Mouse (Mus musculus) hindbrain, embryonic 12.5 days (tissue): ENCODE results near the gene Fkbp15. TPM values are rescaled to one million over a fixed set of nuclear protein-coding genes. Genes with fewer than 3 reads are reported as not detected.

ENCODE experiments used
- ATAC-seq: fragments of 200-750 bp; cut with Nextera tagmentation; 2 replicates; pipeline ENCODE4 v1.8.0; 2017; ENCODE audit warnings: moderate TSS enrichment; ENCODE audit not compliant: low FRiP score
- H3K27ac ChIP-seq: fragments of 300-500 bp; sonication (generic); 2 replicates; pipeline ENCODE4 v1.5.1; 2016; ENCODE audit warnings: mild to moderate bottlenecking
- H3K27me3 ChIP-seq: fragments of 300-500 bp; sonication (generic); 2 replicates; pipeline ENCODE4 v1.6.1; 2016; ENCODE audit warnings: mild to moderate bottlenecking
- H3K36me3 ChIP-seq: fragments of 300-500 bp; sonication (generic); 2 replicates; pipeline ENCODE4 v1.6.1; 2016; ENCODE audit warnings: mild to moderate bottlenecking
- H3K4me1 ChIP-seq: fragments of 300-500 bp; sonication (generic); 2 replicates; pipeline ENCODE4 v1.6.1; 2016
- H3K4me2 ChIP-seq: fragments of 300-500 bp; sonication (generic); replicated peaks from 2 replicates; pipeline ENCODE4 v1.6.1; 2016; ENCODE audit warnings: mild to moderate bottlenecking
- H3K4me3 ChIP-seq: fragments of 300-500 bp; sonication (generic); 2 replicates; pipeline ENCODE4 v1.5.1; 2016; ENCODE audit warnings: mild to moderate bottlenecking
- H3K9ac ChIP-seq: fragments of 300-500 bp; sonication (generic); 2 replicates; pipeline ENCODE4 v1.6.1; 2016; ENCODE audit warnings: mild to moderate bottlenecking, moderate library complexity
- H3K9me3 ChIP-seq: fragments of 300-500 bp; sonication (generic); replicated peaks from 2 replicates; pipeline ENCODE4 v1.6.1; 2016; ENCODE audit warnings: mild to moderate bottlenecking
- WGBS: fragments of 180-500 bp; shearing (Covaris S2); methylation state at CpG from one replicate; pipeline ENCODE4 v1.1.7; 2016; 5-methylcytosine and 5-hydroxymethylcytosine counted together
- polyA plus RNA-seq: library from polyadenylated mRNA; unstranded; fragments of >200 nt; fragmentation: Nextera tagmentation; extraction: Ambion mirVana; gene quantifications from 2 replicates; pipeline ENCODE4 v1.2.1, GENCODE M21; 2016

Fkbp15 gene
- polyA plus RNA-seq, 1 experiment from 2014 or later = 26.4 TPM

GRCm38 (mm10) chr4:62345827-62346226, 14.5 kb downstream of the Fkbp15 start:
- Histone ChIP-seq H3K27me3 (no peaks in the 10 kb centered on the region), H3K4me3 (no peak overlapping the region), H3K4me1 (no peaks in the 10 kb centered on the region), H3K9ac (no peak overlapping the region), H3K4me2 (no peak overlapping the region), H3K27ac (no peak overlapping the region), H3K9me3 (no peaks in the 10 kb centered on the region), H3K36me3 (peaks cover 34% of the 10 kb centered on the region)
- ATAC-seq = no peak
- 79% methylated on average over 4 of the region's 4 CpGs for WGBS

GRCm38 (mm10) chr4:62344000-62344399, 16.3 kb downstream of the Fkbp15 start:
- H3K27me3 ChIP-seq = no peaks in the 10 kb centered on the region
- no peak for ATAC-seq
- no peak overlapping the region for H3K4me3 ChIP-seq
- WGBS = 90% methylated on average over 1 of the region's 1 CpGs
- no peak overlapping the region for H3K9ac ChIP-seq
- no peaks in the 10 kb centered on the region for H3K4me1 ChIP-seq
- peaks cover 45% of the 10 kb centered on the region for H3K36me3 ChIP-seq
- no peak overlapping the region for H3K4me2 ChIP-seq
- no peaks in the 10 kb centered on the region for H3K9me3 ChIP-seq
- H3K27ac ChIP-seq = no peak overlapping the region

GRCm38 (mm10) chr4:62338536-62338935, 21.8 kb downstream of the Fkbp15 start:
- Histone ChIP-seq H3K9ac (no peak overlapping the region), H3K27ac (no peak overlapping the region), H3K4me1 (no peaks in the 10 kb centered on the region), H3K27me3 (no peaks in the 10 kb centered on the region), H3K36me3 (peaks cover 44% of the 10 kb centered on the region), H3K4me2 (no peak overlapping the region), H3K4me3 (no peak overlapping the region), H3K9me3 (no peaks in the 10 kb centered on the region)
- WGBS = 92% methylated on average over 5 of the region's 5 CpGs
- no peak for ATAC-seq

GRCm38 (mm10) chr4:62331977-62332376, 28.4 kb downstream of the Fkbp15 start:
- Histone ChIP-seq H3K9me3 (no peaks in the 10 kb centered on the region), H3K4me1 (no peaks in the 10 kb centered on the region), H3K27me3 (no peaks in the 10 kb centered on the region), H3K4me2 (no peak overlapping the region), H3K9ac (no peak overlapping the region), H3K4me3 (no peak overlapping the region), H3K36me3 (peaks cover 62% of the 10 kb centered on the region), H3K27ac (no peak overlapping the region)
- WGBS = 90% methylated on average over 5 of the region's 5 CpGs
- no peak for ATAC-seq

GRCm38 (mm10) chr4:62328941-62329660, 31.2 kb downstream of the Fkbp15 start:
- H3K9me3 ChIP-seq = no peaks in the 10 kb centered on the region
- H3K4me3 ChIP-seq = no peak overlapping the region
- no peaks in the 10 kb centered on the region for H3K27me3 ChIP-seq
- 87% methylated on average over 6 of the region's 6 CpGs for whole genome bisulfite sequencing
- no peak overlapping the region for H3K27ac ChIP-seq
- H3K36me3 ChIP-seq = peaks cover 60% of the 10 kb centered on the region
- H3K4me1 ChIP-seq = no peaks in the 10 kb centered on the region
- no peak overlapping the region for H3K9ac ChIP-seq
- no peak overlapping the region for H3K4me2 ChIP-seq
- no peak for ATAC-seq

- Histone ChIP-seq H3K9ac (no peak overlapping the region), H3K4me1 (no peaks in the 10 kb centered on the region), H3K36me3 (peaks cover 68% of the 10 kb centered on the region), H3K4me3 (no peak overlapping the region), H3K9me3 (no peaks in the 10 kb centered on the region), H3K4me2 (no peak overlapping the region), H3K27ac (no peak overlapping the region), H3K27me3 (no peaks in the 10 kb centered on the region)
- no peak for ATAC-seq
Observed at GRCm38 (mm10) chr4:62326111-62326510, 34.2 kb downstream of the Fkbp15 start.

GRCm38 (mm10) chr4:62322684-62323083, 37.7 kb downstream of the Fkbp15 start:
- Histone ChIP-seq H3K4me1 (no peaks in the 10 kb centered on the region), H3K27me3 (no peaks in the 10 kb centered on the region), H3K4me3 (no peak overlapping the region), H3K9me3 (no peaks in the 10 kb centered on the region), H3K27ac (no peak overlapping the region), H3K9ac (no peak overlapping the region), H3K4me2 (no peak overlapping the region), H3K36me3 (peaks cover 69% of the 10 kb centered on the region)
- ATAC-seq = no peak
- 97% methylated on average over 3 of the region's 3 CpGs for WGBS

GRCm38 (mm10) chr4:62318294-62318693, 42.1 kb downstream of the Fkbp15 start:
- no peak overlapping the region for H3K27ac ChIP-seq
- 76% methylated on average over 1 of the region's 1 CpGs for WGBS
- peaks cover 58% of the 10 kb centered on the region for H3K36me3 ChIP-seq
- H3K4me1 ChIP-seq = no peaks in the 10 kb centered on the region
- no peak overlapping the region for H3K9ac ChIP-seq
- no peak for ATAC-seq
- no peak overlapping the region for H3K4me2 ChIP-seq
- H3K27me3 ChIP-seq = no peaks in the 10 kb centered on the region
- no peak overlapping the region for H3K4me3 ChIP-seq
- H3K9me3 ChIP-seq = no peaks in the 10 kb centered on the region

- H3K4me1 ChIP-seq = no peaks in the 10 kb centered on the region
- H3K9me3 ChIP-seq = no peaks in the 10 kb centered on the region
- no peak overlapping the region for H3K4me2 ChIP-seq
- ATAC-seq = no peak
- H3K27me3 ChIP-seq = no peaks in the 10 kb centered on the region
- no peak overlapping the region for H3K4me3 ChIP-seq
- H3K9ac ChIP-seq = no peak overlapping the region
- peaks cover 52% of the 10 kb centered on the region for H3K36me3 ChIP-seq
- WGBS = 82% methylated on average over 2 of the region's 2 CpGs
- H3K27ac ChIP-seq = no peak overlapping the region
Observed at GRCm38 (mm10) chr4:62316456-62316855, 43.9 kb downstream of the Fkbp15 start.

- Histone ChIP-seq H3K9ac (no peak overlapping the region), H3K36me3 (peaks cover 41% of the 10 kb centered on the region), H3K9me3 (no peaks in the 10 kb centered on the region), H3K4me1 (no peaks in the 10 kb centered on the region), H3K4me2 (no peak overlapping the region), H3K4me3 (no peak overlapping the region), H3K27me3 (no peaks in the 10 kb centered on the region), H3K27ac (no peak overlapping the region)
- WGBS = 80% methylated on average over 3 of the region's 3 CpGs
- ATAC-seq = no peak
Observed at GRCm38 (mm10) chr4:62314516-62314915, 45.8 kb downstream of the Fkbp15 start.

GRCm38 (mm10) chr4:62313641-62314211, 46.6 kb downstream of the Fkbp15 start:
- H3K9ac ChIP-seq = no peak overlapping the region
- no peak for ATAC-seq
- H3K4me1 ChIP-seq = no peaks in the 10 kb centered on the region
- 87% methylated on average over 9 of the region's 9 CpGs for WGBS
- H3K9me3 ChIP-seq = no peaks in the 10 kb centered on the region
- no peak overlapping the region for H3K4me3 ChIP-seq
- no peak overlapping the region for H3K27ac ChIP-seq
- H3K27me3 ChIP-seq = no peaks in the 10 kb centered on the region
- no peak overlapping the region for H3K4me2 ChIP-seq
- peaks cover 36% of the 10 kb centered on the region for H3K36me3 ChIP-seq

- no peaks in the 10 kb centered on the region for H3K4me1 ChIP-seq
- WGBS = 93% methylated on average over 2 of the region's 2 CpGs
- no peaks in the 10 kb centered on the region for H3K27me3 ChIP-seq
- no peak overlapping the region for H3K9ac ChIP-seq
- H3K36me3 ChIP-seq = peaks cover 38% of the 10 kb centered on the region
- no peak overlapping the region for H3K4me3 ChIP-seq
- H3K9me3 ChIP-seq = no peaks in the 10 kb centered on the region
- H3K4me2 ChIP-seq = no peak overlapping the region
- no peak for ATAC-seq
- no peak overlapping the region for H3K27ac ChIP-seq
Observed at GRCm38 (mm10) chr4:62312821-62313220, 47.5 kb downstream of the Fkbp15 start.

GRCm38 (mm10) chr4:62308406-62308805, 51.9 kb downstream of the Fkbp15 start:
- H3K36me3 ChIP-seq = peaks cover 57% of the 10 kb centered on the region
- no peaks in the 10 kb centered on the region for H3K9me3 ChIP-seq
- no peaks in the 10 kb centered on the region for H3K4me1 ChIP-seq
- no peak overlapping the region for H3K4me2 ChIP-seq
- H3K27ac ChIP-seq = no peak overlapping the region
- H3K9ac ChIP-seq = no peak overlapping the region
- ATAC-seq = no peak
- H3K4me3 ChIP-seq = no peak overlapping the region
- no peaks in the 10 kb centered on the region for H3K27me3 ChIP-seq
